Mouse (Mus musculus) kidney, postnatal 0 days (tissue): ENCODE data around the gene Vsig10l. TPM values are rescaled to one million over a fixed set of nuclear protein-coding genes. Genes with fewer than 3 reads are reported as not detected.

Source experiments
- ATAC-seq: fragments of 200-750 bp; cut with Nextera tagmentation; replicated peaks from 2 replicates; pipeline ENCODE4 v1.8.0; 2017; ENCODE audit warnings: low read depth, moderate number of reproducible peaks, moderate TSS enrichment, moderate library complexity; ENCODE audit not compliant: low FRiP score
- DNase-seq: peaks from one replicate; pipeline ENCODE4 v3.0.0-alpha.2; 2016; ENCODE audit warnings: low spot score
- H3K27ac ChIP-seq: fragments of 300-500 bp; sonication (generic); 2 replicates; pipeline ENCODE4 v1.5.1; 2014; ENCODE audit warnings: mild to moderate bottlenecking
- H3K27me3 ChIP-seq: fragments of 300-500 bp; sonication (generic); 2 replicates; pipeline ENCODE4 v1.6.1; 2014; ENCODE audit warnings: low read length, mixed read lengths; ENCODE audit not compliant: insufficient read depth
- H3K36me3 ChIP-seq: fragments of 300-500 bp; sonication (generic); 2 replicates; pipeline ENCODE4 v1.6.1; 2014; ENCODE audit warnings: low read length, mixed read lengths; ENCODE audit not compliant: insufficient read depth
- H3K4me1 ChIP-seq: fragments of 300-500 bp; sonication (generic); replicated peaks from 2 replicates; pipeline ENCODE4 v1.6.1; 2014; ENCODE audit warnings: antibody characterized with exemption, low read length, mixed read lengths; ENCODE audit not compliant: insufficient read depth
- H3K4me2 ChIP-seq: fragments of 300-500 bp; sonication (generic); 2 replicates; pipeline ENCODE4 v1.6.1; 2014; ENCODE audit warnings: mild to moderate bottlenecking, low read length, moderate library complexity, mixed read lengths
- H3K4me3 ChIP-seq: fragments of 300-500 bp; sonication (generic); replicated peaks from 2 replicates; pipeline ENCODE4 v1.5.1; 2014; ENCODE audit warnings: low read depth, low read length
- H3K9ac ChIP-seq: fragments of 300-500 bp; sonication (generic); 2 replicates; pipeline ENCODE4 v1.6.1; 2014; ENCODE audit warnings: low read depth, low read length
- H3K9me3 ChIP-seq: fragments of 300-500 bp; sonication (generic); replicated peaks from 2 replicates; pipeline ENCODE4 v1.6.1; 2016; ENCODE audit warnings: low read length, inconsistent platforms, mixed read lengths
- CTCF ChIP-seq: IDR thresholded peaks from 2 replicates; pipeline ENCODE4 v1.5.1; 2016; ENCODE audit warnings: antibody characterized with exemption, low read depth, mild to moderate bottlenecking, moderate library complexity
- WGBS: fragments of 180-500 bp; shearing (Covaris S2); extraction: QIAGEN DNeasy Blood & Tissue Kit; methylation state at CpG from one replicate; pipeline ENCODE4 v1.1.7; 2014; 5-methylcytosine and 5-hydroxymethylcytosine counted together
- polyA plus RNA-seq: library from polyadenylated mRNA; unstranded; fragments of >200 nt; fragmentation: Nextera tagmentation; extraction: Ambion mirVana; gene quantifications from 2 replicates; pipeline ENCODE4 v1.2.1, GENCODE M21; 2015

The Vsig10l gene
- polyA plus RNA-seq, 1 experiment from 2014 or later, result 6.7 TPM

GRCm38 (mm10) chr7:43442684-43443083 lies 20.3 kb upstream of the Vsig10l start:
- Histone ChIP-seq H3K4me3 (peak overlapping the region; percentile 48), H3K4me2 (peak overlapping the region; percentile 80), H3K36me3 (no peaks in the 10 kb centered on the region), H3K27me3 (no peaks in the 10 kb centered on the region), H3K9me3 (no peaks in the 10 kb centered on the region), H3K27ac (peak overlapping the region; percentile 99), H3K4me1 (peaks cover 12% of the 10 kb centered on the region; the same call in 1 of the 2 replicates), H3K9ac (peak overlapping the region; percentile 67)
- WGBS, result 10% methylated on average over 9 of the region's 9 CpGs
- no peak for ATAC-seq
- no peak for TF ChIP-seq CTCF
- DNase-seq, result no peak

GRCm38 (mm10) chr7:43443126-43443916 lies 19.6 kb upstream of the Vsig10l start:
- Histone ChIP-seq H3K9ac (peak overlapping the region; percentile 67), H3K36me3 (no peaks in the 10 kb centered on the region), H3K27me3 (no peaks in the 10 kb centered on the region), H3K27ac (peak overlapping the region; percentile 99), H3K4me3 (peak overlapping the region; percentile 48), H3K4me1 (peaks cover 12% of the 10 kb centered on the region; the same call in 1 of the 2 replicates), H3K9me3 (no peaks in the 10 kb centered on the region), H3K4me2 (peak overlapping the region; percentile 80)
- peak; percentile 93 for ATAC-seq
- TF ChIP-seq CTCF, result no peak
- under 1% methylated on average over 36 of the region's 36 CpGs for WGBS
- peak; percentile 91 for DNase-seq

- ATAC-seq (peak; percentile 97), DNase-seq (peak; percentile 99)
- WGBS, result under 1% methylated on average over 27 of the region's 27 CpGs
- Histone ChIP-seq H3K4me2 (peak within 1 kb of the TSS; percentile 80), H3K27me3 (no peaks in the 10 kb centered on the region), H3K4me1 (peaks cover 12% of the 10 kb centered on the region; the same call in 1 of the 2 replicates), H3K4me3 (peak within 1 kb of the TSS; percentile 48), H3K36me3 (no peaks in the 10 kb centered on the region), H3K27ac (peak within 1 kb of the TSS; percentile 99), H3K9me3 (no peaks in the 10 kb centered on the region), H3K9ac (peak within 1 kb of the TSS; percentile 67)
- TF ChIP-seq CTCF, result peak; percentile 30; the same call in 1 of the 2 replicates
Observed at GRCm38 (mm10) chr7:43443917-43444293, 19.0 kb upstream of the Vsig10l start, which contains the start of the genes Etfb and Gm45233. Gene Etfb, plus strand, starts transcription at chr7:43444083. Gene Gm45233, plus strand, starts transcription at chr7:43444128.

- Histone ChIP-seq H3K4me3 (no peak overlapping the region), H3K27ac (peak overlapping the region; percentile 11; the same call in 1 of the 2 replicates), H3K9me3 (no peaks in the 10 kb centered on the region), H3K36me3 (peaks cover under 1% of the 10 kb centered on the region), H3K4me1 (peaks cover 9% of the 10 kb centered on the region; the same call in 1 of the 2 replicates), H3K9ac (no peak overlapping the region), H3K27me3 (no peaks in the 10 kb centered on the region), H3K4me2 (no peak overlapping the region)
- no peak for ATAC-seq
- no peak for TF ChIP-seq CTCF
- WGBS, result 81% methylated on average over 4 of the region's 4 CpGs
- DNase-seq, result no peak
Observed at GRCm38 (mm10) chr7:43447801-43448200, 15.2 kb upstream of the Vsig10l start.

GRCm38 (mm10) chr7:43448246-43448645 lies 14.7 kb upstream of the Vsig10l start:
- Histone ChIP-seq H3K27me3 (no peaks in the 10 kb centered on the region), H3K36me3 (peaks cover 5% of the 10 kb centered on the region), H3K9me3 (no peaks in the 10 kb centered on the region), H3K4me3 (no peak overlapping the region), H3K4me1 (peaks cover 6% of the 10 kb centered on the region; the same call in 1 of the 2 replicates), H3K9ac (no peak overlapping the region), H3K4me2 (no peak overlapping the region), H3K27ac (no peak overlapping the region)
- DNase-seq, result no peak
- WGBS, result 83% methylated on average over 2 of the region's 3 CpGs
- ATAC-seq, result no peak
- no peak for TF ChIP-seq CTCF

- no peak for ATAC-seq
- 92% methylated on average over 2 of the region's 2 CpGs for WGBS
- Histone ChIP-seq H3K27me3 (no peaks in the 10 kb centered on the region), H3K9me3 (no peaks in the 10 kb centered on the region), H3K4me1 (no peaks in the 10 kb centered on the region; the same call in 1 of the 2 replicates), H3K4me3 (no peak overlapping the region), H3K36me3 (peaks cover 11% of the 10 kb centered on the region), H3K27ac (no peak overlapping the region), H3K9ac (no peak overlapping the region), H3K4me2 (no peak overlapping the region)
- DNase-seq, result no peak
- no peak for TF ChIP-seq CTCF
Observed at GRCm38 (mm10) chr7:43449811-43450210, 13.1 kb upstream of the Vsig10l start.
